Mouse (Mus musculus): ENCODE results near the gene Pkd2. TPM values are rescaled to one million over a fixed set of nuclear protein-coding genes. Genes with fewer than 3 reads are reported as not detected.
"Not testable (repeated sequence)": the region's sequence is repeated elsewhere in the genome, so short reads cannot be mapped to it uniquely, and the experiment has no call there.

Pkd2 gene
- total RNA-seq (2021), result 10 to 100 TPM; 33.3 to 34.2 TPM

GRCm38 (mm10) chr5:104458832-104459705 lies at the start of gene Pkd2:
Gene Pkd2, plus strand, starts transcription at chr5:104459450.
- DNase-seq, result peak; percentile 83

GRCm38 (mm10) chr5:104415999-104416398 lies 43.3 kb upstream of the Pkd2 start:
- no peak for DNase-seq

GRCm38 (mm10) chr5:104417028-104417427 lies 42.2 kb upstream of the Pkd2 start:
- no peak for DNase-seq

- no peak for DNase-seq
Observed at GRCm38 (mm10) chr5:104417721-104418120, 41.5 kb upstream of the Pkd2 start.

GRCm38 (mm10) chr5:104422039-104422438 lies 37.2 kb upstream of the Pkd2 start:
- no peak for DNase-seq

GRCm38 (mm10) chr5:104423861-104424260 lies 35.4 kb upstream of the Pkd2 start:
- DNase-seq, result no peak

GRCm38 (mm10) chr5:104425949-104426348 lies 33.3 kb upstream of the Pkd2 start:
- DNase-seq, result peak; percentile 7

GRCm38 (mm10) chr5:104432886-104433285 lies 26.4 kb upstream of the Pkd2 start:
- peak; percentile 19 for DNase-seq

GRCm38 (mm10) chr5:104433968-104434565 lies 25.2 kb upstream of the Pkd2 start:
- no peak for DNase-seq

- DNase-seq, result no peak
Observed at GRCm38 (mm10) chr5:104434835-104435301, 24.4 kb upstream of the Pkd2 start, which contains the start of gene Spp1. Gene Spp1, plus strand, starts transcription at chr5:104435118.

- no peak for DNase-seq
Observed at GRCm38 (mm10) chr5:104436406-104437076, 22.7 kb upstream of the Pkd2 start.

- DNase-seq, result no peak
Observed at GRCm38 (mm10) chr5:104442396-104442795, 16.9 kb upstream of the Pkd2 start.

- no peak for DNase-seq
Observed at GRCm38 (mm10) chr5:104442850-104443249, 16.4 kb upstream of the Pkd2 start.

- DNase-seq, result peak; percentile 68
Observed at GRCm38 (mm10) chr5:104446156-104446555, 13.1 kb upstream of the Pkd2 start.

- not testable (repeated sequence) for DNase-seq
Observed at GRCm38 (mm10) chr5:104448346-104448745, 10.9 kb upstream of the Pkd2 start.

GRCm38 (mm10) chr5:104449491-104449890 lies 9.8 kb upstream of the Pkd2 start:
- DNase-seq, result no peak

- no peak for DNase-seq
Observed at GRCm38 (mm10) chr5:104453075-104453474, 6.2 kb upstream of the Pkd2 start.

GRCm38 (mm10) chr5:104454564-104454963 lies 4.7 kb upstream of the Pkd2 start:
- DNase-seq, result no peak

GRCm38 (mm10) chr5:104459706-104460455 lies 631 bp downstream of the Pkd2 start:
- DNase-seq, result peak; percentile 68

GRCm38 (mm10) chr5:104460456-104460838 lies 1.2 kb downstream of the Pkd2 start:
- DNase-seq, result peak; percentile 20

GRCm38 (mm10) chr5:104460856-104461255 lies 1.6 kb downstream of the Pkd2 start:
- no peak for DNase-seq

GRCm38 (mm10) chr5:104465279-104465678 lies 6.0 kb downstream of the Pkd2 start:
- no peak for DNase-seq

All from heart, postnatal 4 days (tissue).